Mouse (Mus musculus): ENCODE measurements around the gene Cela3b.

GRCm38 (mm10) chr4:137441332-137441731 is 11.0 kb upstream of the Cela3b start:
- TF ChIP-seq CTCF (IDR thresholded peaks at IDR 0.05; ENCODE audit: control insufficient read depth, insufficient read depth, insufficient read length) (no peak), MYOD1 (IDR thresholded peaks at IDR 0.05; ENCODE audit: control insufficient read depth, insufficient read length, low read depth) (no peak), MAX (IDR thresholded peaks at IDR 0.05) (no peak), USF1 (IDR thresholded peaks at IDR 0.05; ENCODE audit: low read depth) (no peak)
